Mouse (Mus musculus): Measurements from ENCODE around the gene Epb41l3.

DNA sequence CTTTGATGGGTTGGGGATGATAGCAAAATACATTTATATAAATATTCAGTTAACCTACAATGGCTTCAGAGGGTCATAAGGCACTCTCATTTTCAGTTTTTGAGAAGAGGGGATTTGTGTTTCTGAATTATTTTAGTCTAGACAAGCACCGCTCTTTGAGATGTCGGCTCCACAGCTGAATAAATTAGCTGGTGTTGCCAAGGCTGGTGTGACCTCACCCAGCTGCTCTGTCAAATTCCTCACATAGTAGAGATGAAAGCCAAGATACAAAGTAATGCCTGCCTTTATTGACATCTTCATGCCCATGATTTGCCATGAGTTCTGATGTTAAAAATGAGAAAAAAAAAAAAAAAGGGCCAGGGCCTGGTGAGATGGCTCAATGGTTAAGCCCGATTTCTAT lies 214.8 kb downstream of the Epb41l3 start:
- TF ChIP-seq POLR2A (IDR thresholded peaks at IDR 0.05; ENCODE audit: low read depth, low read length) (no peak), CTCF (IDR thresholded peaks at IDR 0.05; ENCODE audit: extremely low read depth, insufficient read length, insufficient replicate concordance, low read depth, low read length) (no peak)
